Mouse (Mus musculus): Measurements from ENCODE around the gene Fthl17b. TPM values are rescaled to one million over a fixed set of nuclear protein-coding genes. Genes with fewer than 3 reads are reported as not detected.
"Not testable (repeated sequence)": the region's sequence is repeated elsewhere in the genome, so short reads cannot be mapped to it uniquely, and the experiment has no call there.

Fthl17b gene
- polyA plus RNA-seq (2014; fragmentation: Nextera tagmentation; extraction: Ambion mirVana), result not detected in 2 replicates

DNA sequence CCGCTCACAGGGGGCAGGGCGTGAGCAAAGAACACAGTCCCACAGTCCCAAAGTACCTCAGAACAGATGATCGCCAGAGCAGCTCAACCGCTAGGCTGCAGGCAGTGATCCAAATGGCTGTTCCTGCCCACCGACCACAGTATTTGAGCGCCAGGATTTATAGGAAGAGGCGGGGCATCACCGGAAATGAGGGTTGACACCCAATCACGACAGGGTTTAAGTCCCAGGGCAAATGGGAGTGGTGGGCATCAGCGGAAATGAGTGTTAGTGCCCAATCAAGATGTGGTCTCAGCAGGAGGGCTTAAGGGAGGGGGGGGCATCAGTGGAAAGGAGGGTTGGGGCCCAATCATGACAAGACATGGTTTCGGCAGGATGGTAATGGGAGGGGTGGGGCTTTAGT lies at the start of gene Fthl17b:
TSS of gene Fthl17b (minus strand) at position 101 of the 400 bp plus-strand sequence.
- H3K27me3 ChIP-seq (ENCODE audit: control insufficient read depth, insufficient read depth, low read length); H3K36me3 ChIP-seq (ENCODE audit: control insufficient read depth, insufficient read depth, low read length); H3K4me1 ChIP-seq (ENCODE audit: control insufficient read depth in 2 of 2, insufficient read depth in 2 of 2, low read length in 2 of 2); ATAC-seq (ENCODE audit: insufficient number of reproducible peaks, insufficient read depth, low FRiP score, low read depth); H3K9ac ChIP-seq (ENCODE audit: low read length); H3K27ac ChIP-seq (replicated peaks in 1 of 2; ENCODE audit: control insufficient read depth in 1 of 2, insufficient read depth in 1 of 2, low read depth in 2 of 2, low read length in 2 of 2); H3K4me3 ChIP-seq (ENCODE audit: control insufficient read depth in 1 of 2, insufficient read depth in 1 of 2, low read depth in 1 of 2, low read length in 2 of 2); H3K9me3 ChIP-seq (ENCODE audit: control insufficient read depth, low read length); H3K4me2 ChIP-seq (ENCODE audit: low read length): not testable (repeated sequence)
- 79% methylated on average over 4 of the region's 11 CpGs for WGBS

DNA sequence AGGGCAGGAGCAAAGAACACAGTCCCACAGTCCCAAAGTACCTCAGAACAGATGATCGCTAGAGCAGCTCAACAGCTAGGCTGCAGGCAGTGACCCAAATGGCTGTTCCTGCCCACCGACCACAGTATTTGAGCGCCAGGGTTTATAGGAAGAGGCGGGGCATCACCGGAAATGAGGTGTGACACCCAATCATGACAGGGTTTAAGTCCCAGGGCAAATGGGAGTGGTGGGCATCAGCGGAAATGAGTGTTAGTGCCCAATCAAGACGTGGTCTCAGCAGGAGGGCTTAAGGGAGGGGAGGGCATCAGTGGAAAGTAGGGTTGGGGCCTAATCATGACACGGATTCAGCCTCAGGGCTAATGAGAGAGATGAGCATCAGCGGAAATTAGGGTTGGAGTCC lies 23.9 kb upstream of the Fthl17b start, which contains the start of gene Fthl17d:
TSS of gene Fthl17d (minus strand) at position 101 of the 400 bp plus-strand sequence.
- H3K4me2 ChIP-seq (ENCODE audit: low read length); H3K4me1 ChIP-seq (ENCODE audit: control insufficient read depth in 2 of 2, insufficient read depth in 2 of 2, low read length in 2 of 2); H3K27me3 ChIP-seq (ENCODE audit: control insufficient read depth, insufficient read depth, low read length); H3K4me3 ChIP-seq (ENCODE audit: control insufficient read depth in 1 of 2, insufficient read depth in 1 of 2, low read depth in 1 of 2, low read length in 2 of 2); H3K9me3 ChIP-seq (ENCODE audit: control insufficient read depth, low read length); ATAC-seq (ENCODE audit: insufficient number of reproducible peaks, insufficient read depth, low FRiP score, low read depth); H3K36me3 ChIP-seq (ENCODE audit: control insufficient read depth, insufficient read depth, low read length); H3K9ac ChIP-seq (ENCODE audit: low read length); H3K27ac ChIP-seq (replicated peaks in 1 of 2; ENCODE audit: control insufficient read depth in 1 of 2, insufficient read depth in 1 of 2, low read depth in 2 of 2, low read length in 2 of 2): not testable (repeated sequence)
- WGBS, result no CpG with 5 or more reads among the region's 9 CpGs

DNA sequence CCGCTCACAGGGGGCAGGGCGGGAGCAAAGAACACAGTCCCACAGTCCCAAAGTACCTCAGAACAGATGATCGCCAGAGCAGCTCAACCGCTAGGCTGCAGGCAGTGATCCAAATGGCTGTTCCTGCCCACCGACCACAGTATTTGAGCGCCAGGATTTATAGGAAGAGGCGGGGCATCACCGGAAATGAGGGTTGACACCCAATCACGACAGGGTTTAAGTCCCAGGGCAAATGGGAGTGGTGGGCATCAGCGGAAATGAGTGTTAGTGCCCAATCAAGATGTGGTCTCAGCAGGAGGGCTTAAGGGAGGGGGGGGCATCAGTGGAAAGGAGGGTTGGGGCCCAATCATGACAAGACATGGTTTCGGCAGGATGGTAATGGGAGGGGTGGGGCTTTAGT lies 13.7 kb upstream of the Fthl17b start, which contains the start of gene Fthl17c:
TSS of gene Fthl17c (minus strand) at position 101 of the 400 bp plus-strand sequence.
- not testable (repeated sequence) for H3K4me3 ChIP-seq (ENCODE audit: control insufficient read depth in 1 of 2, insufficient read depth in 1 of 2, low read depth in 1 of 2, low read length in 2 of 2)
- whole genome bisulfite sequencing, result no CpG with 5 or more reads among the region's 11 CpGs

DNA sequence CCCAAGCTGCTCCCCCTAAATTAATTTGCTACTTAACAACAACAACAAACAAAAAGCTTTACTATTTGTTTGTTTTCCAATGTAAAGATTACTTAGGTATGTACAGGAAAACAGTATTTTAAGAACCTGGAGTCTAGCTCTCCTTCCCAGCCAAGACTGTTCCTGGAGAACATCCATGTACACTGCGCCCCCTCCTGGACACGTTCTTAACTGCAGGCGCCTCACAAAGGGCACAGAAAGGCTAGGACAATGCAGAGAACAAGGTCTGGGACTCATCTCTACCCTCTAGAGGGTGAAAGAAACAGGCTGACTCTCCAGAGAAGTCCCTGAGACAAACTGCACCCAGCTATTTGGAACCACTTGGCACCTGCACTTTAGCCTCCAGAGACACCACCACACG lies 1.8 kb upstream of the Fthl17b start:
- not testable (repeated sequence) for H3K27me3 ChIP-seq (ENCODE audit: control insufficient read depth, insufficient read depth, low read length); H3K4me2 ChIP-seq (ENCODE audit: low read length)

More for the DNA sequence above, 13.7 kb upstream of the Fthl17b start, which contains the start of gene Fthl17c:
- not testable (repeated sequence) for H3K9ac ChIP-seq (ENCODE audit: low read length); H3K4me1 ChIP-seq (ENCODE audit: control insufficient read depth in 2 of 2, insufficient read depth in 2 of 2, low read length in 2 of 2); ATAC-seq (ENCODE audit: insufficient number of reproducible peaks, insufficient read depth, low FRiP score, low read depth); H3K36me3 ChIP-seq (ENCODE audit: control insufficient read depth, insufficient read depth, low read length); H3K4me2 ChIP-seq (ENCODE audit: low read length); H3K9me3 ChIP-seq (ENCODE audit: control insufficient read depth, low read length); H3K27ac ChIP-seq (replicated peaks in 1 of 2; ENCODE audit: control insufficient read depth in 1 of 2, insufficient read depth in 1 of 2, low read depth in 2 of 2, low read length in 2 of 2); H3K27me3 ChIP-seq (ENCODE audit: control insufficient read depth, insufficient read depth, low read length)

DNA sequence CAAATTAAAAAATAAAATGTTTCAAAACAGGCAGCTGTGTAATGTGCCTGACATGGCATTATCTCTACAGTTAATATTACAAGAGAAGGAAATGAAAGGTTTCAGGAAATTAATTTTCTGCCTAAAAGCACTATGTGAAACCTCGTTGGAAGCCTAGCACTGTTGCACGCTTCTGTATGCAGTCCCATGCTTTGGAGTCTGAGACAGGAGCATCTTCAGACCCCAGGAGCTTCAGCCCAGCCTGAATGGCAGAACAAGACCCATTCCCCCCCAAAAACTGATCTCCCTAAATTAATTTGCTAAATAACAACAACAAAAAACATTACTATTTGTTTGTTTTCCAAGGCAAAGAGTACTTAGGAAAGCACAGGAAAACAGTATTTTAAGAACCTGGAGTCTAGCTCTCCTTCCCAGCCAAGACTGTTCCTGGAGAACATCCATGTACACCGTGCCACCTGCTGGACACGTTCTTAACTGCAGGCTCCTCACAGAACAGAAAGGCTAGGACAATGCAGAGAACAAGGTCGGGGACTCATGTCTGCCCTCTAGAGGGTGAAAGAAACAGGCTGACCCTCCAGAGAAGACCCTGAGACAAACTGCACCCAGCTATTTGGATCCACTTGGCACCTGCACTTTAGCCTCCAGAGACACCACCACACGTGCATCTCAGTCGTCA lies 14.5 kb downstream of the Fthl17b start:
- not testable (repeated sequence) for H3K27me3 ChIP-seq (ENCODE audit: control insufficient read depth, insufficient read depth, low read length); H3K9me3 ChIP-seq (ENCODE audit: control insufficient read depth, low read length); H3K4me2 ChIP-seq (ENCODE audit: low read length); H3K27ac ChIP-seq (replicated peaks in 1 of 2; ENCODE audit: control insufficient read depth in 1 of 2, insufficient read depth in 1 of 2, low read depth in 2 of 2, low read length in 2 of 2); H3K9ac ChIP-seq (ENCODE audit: low read length); H3K4me1 ChIP-seq (ENCODE audit: control insufficient read depth in 2 of 2, insufficient read depth in 2 of 2, low read length in 2 of 2); ATAC-seq (ENCODE audit: insufficient number of reproducible peaks, insufficient read depth, low FRiP score, low read depth); H3K4me3 ChIP-seq (ENCODE audit: control insufficient read depth in 1 of 2, insufficient read depth in 1 of 2, low read depth in 1 of 2, low read length in 2 of 2); H3K36me3 ChIP-seq (ENCODE audit: control insufficient read depth, insufficient read depth, low read length)
- WGBS, result 15% methylated on average over 7 of the region's 7 CpGs

More for the DNA sequence above, 1.8 kb upstream of the Fthl17b start:
- not testable (repeated sequence) for H3K4me1 ChIP-seq (ENCODE audit: control insufficient read depth in 2 of 2, insufficient read depth in 2 of 2, low read length in 2 of 2); H3K9ac ChIP-seq (ENCODE audit: low read length); H3K36me3 ChIP-seq (ENCODE audit: control insufficient read depth, insufficient read depth, low read length); H3K9me3 ChIP-seq (ENCODE audit: control insufficient read depth, low read length); ATAC-seq (ENCODE audit: insufficient number of reproducible peaks, insufficient read depth, low FRiP score, low read depth); H3K4me3 ChIP-seq (ENCODE audit: control insufficient read depth in 1 of 2, insufficient read depth in 1 of 2, low read depth in 1 of 2, low read length in 2 of 2); H3K27ac ChIP-seq (replicated peaks in 1 of 2; ENCODE audit: control insufficient read depth in 1 of 2, insufficient read depth in 1 of 2, low read depth in 2 of 2, low read length in 2 of 2)
- WGBS, result 33% methylated on average over 4 of the region's 4 CpGs

DNA sequence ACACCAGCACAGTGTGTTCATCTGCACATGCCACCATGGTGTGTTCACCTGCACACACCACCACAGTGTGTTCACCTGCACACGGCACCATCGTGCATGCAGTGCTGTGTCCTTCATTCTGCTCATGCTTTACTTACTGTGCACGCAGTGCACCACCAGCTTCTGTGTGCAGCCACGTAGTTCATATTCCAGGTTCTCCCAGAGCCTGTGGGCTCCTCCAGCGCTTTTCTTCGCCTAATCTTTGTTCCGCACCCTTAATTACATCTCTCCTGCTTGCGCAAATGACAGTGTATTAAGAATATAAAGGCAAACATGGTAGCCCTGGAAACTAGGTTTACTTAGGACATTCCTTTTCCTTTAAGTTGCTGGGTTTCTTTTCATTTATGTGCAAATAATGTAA lies 18.7 kb downstream of the Fthl17b start:
- 75% methylated on average over 8 of the region's 8 CpGs for WGBS
- H3K9me3 ChIP-seq (ENCODE audit: control insufficient read depth, low read length), result no peaks in the 10 kb centered on the region
- no peak overlapping the region for H3K4me2 ChIP-seq (ENCODE audit: low read length)
- no peak overlapping the region for H3K4me3 ChIP-seq (ENCODE audit: control insufficient read depth in 1 of 2, insufficient read depth in 1 of 2, low read depth in 1 of 2, low read length in 2 of 2)
- no peaks in the 10 kb centered on the region for H3K36me3 ChIP-seq (ENCODE audit: control insufficient read depth, insufficient read depth, low read length)
- H3K9ac ChIP-seq (ENCODE audit: low read length), result no peak overlapping the region
- no peaks in the 10 kb centered on the region for H3K27me3 ChIP-seq (ENCODE audit: control insufficient read depth, insufficient read depth, low read length)
- no peak for ATAC-seq (ENCODE audit: insufficient number of reproducible peaks, insufficient read depth, low FRiP score, low read depth)
- no peak overlapping the region for H3K27ac ChIP-seq (replicated peaks in 1 of 2; ENCODE audit: control insufficient read depth in 1 of 2, insufficient read depth in 1 of 2, low read depth in 2 of 2, low read length in 2 of 2)
- H3K4me1 ChIP-seq (ENCODE audit: control insufficient read depth in 2 of 2, insufficient read depth in 2 of 2, low read length in 2 of 2), result no peaks in the 10 kb centered on the region

DNA sequence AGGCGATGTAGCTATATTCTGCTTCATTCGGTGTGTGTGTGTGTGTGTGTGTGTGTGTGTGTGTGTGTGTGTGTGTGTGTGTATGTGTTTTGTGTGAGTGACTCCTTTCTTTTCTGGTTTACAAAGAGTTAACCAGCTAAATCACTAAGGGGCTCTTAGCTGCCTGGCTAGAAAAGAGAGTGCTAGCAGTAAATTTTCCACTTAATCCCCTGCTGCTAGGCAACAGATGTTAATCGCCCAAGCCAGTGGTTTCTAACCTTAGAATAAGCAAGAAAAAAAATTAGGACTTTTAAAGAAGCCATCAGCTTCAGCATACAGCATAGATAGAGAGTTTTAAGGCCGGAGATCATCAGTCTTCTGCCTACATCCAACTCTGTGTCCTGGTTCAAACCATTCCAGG lies 35.5 kb downstream of the Fthl17b start:
- H3K27ac ChIP-seq (replicated peaks in 1 of 2; ENCODE audit: control insufficient read depth in 1 of 2, insufficient read depth in 1 of 2, low read depth in 2 of 2, low read length in 2 of 2), result no peak overlapping the region
- no peak for ATAC-seq (ENCODE audit: insufficient number of reproducible peaks, insufficient read depth, low FRiP score, low read depth)
- WGBS, result 37% methylated on average over 4 of the region's 4 CpGs
- H3K4me1 ChIP-seq (ENCODE audit: control insufficient read depth in 2 of 2, insufficient read depth in 2 of 2, low read length in 2 of 2), result no peaks in the 10 kb centered on the region
- no peaks in the 10 kb centered on the region for H3K9me3 ChIP-seq (ENCODE audit: control insufficient read depth, low read length)
- no peaks in the 10 kb centered on the region for H3K27me3 ChIP-seq (ENCODE audit: control insufficient read depth, insufficient read depth, low read length)
- no peaks in the 10 kb centered on the region for H3K36me3 ChIP-seq (ENCODE audit: control insufficient read depth, insufficient read depth, low read length)
- H3K4me3 ChIP-seq (ENCODE audit: control insufficient read depth in 1 of 2, insufficient read depth in 1 of 2, low read depth in 1 of 2, low read length in 2 of 2), result no peak overlapping the region
- no peak overlapping the region for H3K4me2 ChIP-seq (ENCODE audit: low read length)
- no peak overlapping the region for H3K9ac ChIP-seq (ENCODE audit: low read length)
